Mouse (Mus musculus) forebrain, embryonic 15.5 days (tissue): ENCODE results near the gene Garem2. TPM values are rescaled to one million over a fixed set of nuclear protein-coding genes. Genes with fewer than 3 reads are reported as not detected.

Source experiments
- ATAC-seq: fragments of 200-750 bp; cut with Nextera tagmentation; replicated peaks from 2 replicates; pipeline ENCODE4 v1.8.0; 2017; ENCODE audit warnings: mild to moderate bottlenecking, moderate TSS enrichment, moderate library complexity
- H3K27ac ChIP-seq: fragments of 300-500 bp; sonication (generic); replicated peaks from 2 replicates; pipeline ENCODE4 v1.5.1; 2015; ENCODE audit warnings: mild to moderate bottlenecking, inconsistent platforms
- H3K27me3 ChIP-seq: fragments of 300-500 bp; sonication (generic); 2 replicates; pipeline ENCODE4 v1.6.1; 2015; ENCODE audit warnings: inconsistent platforms
- H3K36me3 ChIP-seq: fragments of 300-500 bp; sonication (generic); 2 replicates; pipeline ENCODE4 v1.6.1; 2015; ENCODE audit warnings: mild to moderate bottlenecking, inconsistent platforms
- H3K4me1 ChIP-seq: fragments of 300-500 bp; sonication (generic); 2 replicates; pipeline ENCODE4 v1.6.1; 2015; ENCODE audit warnings: inconsistent platforms
- H3K4me2 ChIP-seq: fragments of 300-500 bp; sonication (generic); replicated peaks from 2 replicates; pipeline ENCODE4 v1.6.1; 2015; ENCODE audit warnings: mild to moderate bottlenecking, inconsistent platforms
- H3K4me3 ChIP-seq: fragments of 300-500 bp; sonication (generic); 2 replicates; pipeline ENCODE4 v1.5.1; 2015; ENCODE audit warnings: mild to moderate bottlenecking, inconsistent platforms
- H3K9ac ChIP-seq: fragments of 300-500 bp; sonication (generic); replicated peaks from 2 replicates; pipeline ENCODE4 v1.6.1; 2015; ENCODE audit warnings: mild to moderate bottlenecking, inconsistent platforms
- H3K9me3 ChIP-seq: fragments of 300-500 bp; sonication (generic); 2 replicates; pipeline ENCODE4 v1.6.1; 2016; ENCODE audit warnings: inconsistent platforms
- WGBS: fragments of 180-500 bp; shearing (Covaris S2); methylation state at CpG from one replicate; pipeline ENCODE4 v1.1.7; 2015; ENCODE audit warnings: mixed read lengths; 5-methylcytosine and 5-hydroxymethylcytosine counted together
- polyA plus RNA-seq: library from polyadenylated mRNA; unstranded; fragments of >200 nt; fragmentation: Nextera tagmentation; extraction: Ambion mirVana; gene quantifications from 2 replicates; pipeline ENCODE4 v1.2.1, GENCODE M21; 2015

Gene Garem2
- polyA plus RNA-seq, 1 experiment from 2014 or later: 12.8 TPM

GRCm38 (mm10) chr5:30113881-30114760 is 9.2 kb downstream of the Garem2 start:
- Histone ChIP-seq H3K4me3 (peak overlapping the region; percentile 44), H3K9ac (peak overlapping the region; percentile 41), H3K4me1 (peaks cover 39% of the 10 kb centered on the region), H3K27me3 (no peaks in the 10 kb centered on the region), H3K9me3 (no peaks in the 10 kb centered on the region), H3K4me2 (peak overlapping the region; percentile 61), H3K27ac (no peak overlapping the region), H3K36me3 (peaks cover 26% of the 10 kb centered on the region)
- 4% methylated on average over 102 of the region's 103 CpGs for WGBS
- ATAC-seq: peak; percentile 91

- Histone ChIP-seq H3K27ac (no peak overlapping the region), H3K9ac (peak overlapping the region; percentile 41; the same call in 1 of the 2 replicates), H3K9me3 (no peaks in the 10 kb centered on the region), H3K36me3 (peaks cover 33% of the 10 kb centered on the region), H3K4me3 (peak overlapping the region; percentile 44), H3K27me3 (no peaks in the 10 kb centered on the region), H3K4me1 (peaks cover 35% of the 10 kb centered on the region), H3K4me2 (peak overlapping the region; percentile 61)
- ATAC-seq: no peak
- WGBS: 5% methylated on average over 28 of the region's 28 CpGs
Measured at GRCm38 (mm10) chr5:30114761-30115140, 9.8 kb downstream of the Garem2 start.

GRCm38 (mm10) chr5:30115718-30116117 is 10.8 kb downstream of the Garem2 start:
- no peak overlapping the region for H3K4me2 ChIP-seq
- no peak overlapping the region for H3K4me3 ChIP-seq
- peaks cover 25% of the 10 kb centered on the region for H3K4me1 ChIP-seq
- no peak for ATAC-seq
- 38% methylated on average over 10 of the region's 10 CpGs for WGBS
- no peak overlapping the region for H3K27ac ChIP-seq
- no peaks in the 10 kb centered on the region for H3K27me3 ChIP-seq
- peaks cover 42% of the 10 kb centered on the region for H3K36me3 ChIP-seq
- H3K9me3 ChIP-seq: no peaks in the 10 kb centered on the region
- H3K9ac ChIP-seq: no peak overlapping the region

GRCm38 (mm10) chr5:30118018-30118417 is 13.1 kb downstream of the Garem2 start:
- Histone ChIP-seq H3K36me3 (peaks cover 64% of the 10 kb centered on the region), H3K4me2 (no peak overlapping the region), H3K9me3 (no peaks in the 10 kb centered on the region), H3K4me3 (no peak overlapping the region), H3K4me1 (peaks cover 15% of the 10 kb centered on the region), H3K27me3 (no peaks in the 10 kb centered on the region), H3K9ac (no peak overlapping the region), H3K27ac (no peak overlapping the region)
- no peak for ATAC-seq
- 82% methylated on average over 1 of the region's 1 CpGs for WGBS

- ATAC-seq: no peak
- Histone ChIP-seq H3K27me3 (no peaks in the 10 kb centered on the region), H3K36me3 (peaks cover 71% of the 10 kb centered on the region), H3K4me1 (peaks cover 8% of the 10 kb centered on the region), H3K4me2 (no peak overlapping the region), H3K9me3 (no peaks in the 10 kb centered on the region), H3K9ac (no peak overlapping the region), H3K4me3 (no peak overlapping the region), H3K27ac (no peak overlapping the region)
- WGBS: 86% methylated on average over 6 of the region's 6 CpGs
Measured at GRCm38 (mm10) chr5:30119163-30119562, 14.2 kb downstream of the Garem2 start.

- Histone ChIP-seq H3K27me3 (no peaks in the 10 kb centered on the region), H3K36me3 (peaks cover 80% of the 10 kb centered on the region), H3K4me2 (no peak overlapping the region), H3K9me3 (no peaks in the 10 kb centered on the region), H3K4me1 (no peaks in the 10 kb centered on the region; the same call in 1 of the 2 replicates), H3K27ac (no peak overlapping the region), H3K9ac (no peak overlapping the region), H3K4me3 (no peak overlapping the region)
- 84% methylated on average over 7 of the region's 7 CpGs for WGBS
- ATAC-seq: no peak
Measured at GRCm38 (mm10) chr5:30120106-30120505, 15.1 kb downstream of the Garem2 start.

GRCm38 (mm10) chr5:30122481-30122880 is 17.5 kb downstream of the Garem2 start:
- WGBS: 91% methylated on average over 6 of the region's 6 CpGs
- Histone ChIP-seq H3K4me3 (no peak overlapping the region), H3K4me1 (no peaks in the 10 kb centered on the region), H3K27ac (no peak overlapping the region), H3K9ac (no peak overlapping the region), H3K36me3 (peaks cover 80% of the 10 kb centered on the region), H3K9me3 (no peaks in the 10 kb centered on the region), H3K27me3 (no peaks in the 10 kb centered on the region), H3K4me2 (no peak overlapping the region)
- no peak for ATAC-seq

- Histone ChIP-seq H3K4me3 (no peak overlapping the region), H3K36me3 (peaks cover 73% of the 10 kb centered on the region), H3K9ac (no peak overlapping the region), H3K27me3 (no peaks in the 10 kb centered on the region), H3K9me3 (no peaks in the 10 kb centered on the region), H3K27ac (no peak overlapping the region), H3K4me2 (no peak overlapping the region), H3K4me1 (no peaks in the 10 kb centered on the region)
- 40% methylated on average over 5 of the region's 5 CpGs for WGBS
- ATAC-seq: no peak
Measured at GRCm38 (mm10) chr5:30125587-30125986, 20.6 kb downstream of the Garem2 start.

- Histone ChIP-seq H3K4me1 (no peaks in the 10 kb centered on the region), H3K4me2 (no peak overlapping the region), H3K27ac (no peak overlapping the region), H3K9me3 (no peaks in the 10 kb centered on the region), H3K4me3 (no peak overlapping the region), H3K27me3 (no peaks in the 10 kb centered on the region), H3K36me3 (peaks cover 67% of the 10 kb centered on the region), H3K9ac (no peak overlapping the region)
- WGBS: 88% methylated on average over 7 of the region's 7 CpGs
- ATAC-seq: no peak
Measured at GRCm38 (mm10) chr5:30126756-30127155, 21.8 kb downstream of the Garem2 start.

GRCm38 (mm10) chr5:30127921-30128597 is 23.1 kb downstream of the Garem2 start:
- Histone ChIP-seq H3K4me2 (no peak overlapping the region), H3K4me1 (no peaks in the 10 kb centered on the region), H3K4me3 (no peak overlapping the region), H3K9ac (no peak overlapping the region), H3K27me3 (no peaks in the 10 kb centered on the region), H3K27ac (no peak overlapping the region), H3K9me3 (no peaks in the 10 kb centered on the region), H3K36me3 (peaks cover 69% of the 10 kb centered on the region)
- ATAC-seq: no peak
- 92% methylated on average over 13 of the region's 13 CpGs for WGBS

GRCm38 (mm10) chr5:30128680-30129079 is 23.7 kb downstream of the Garem2 start:
- Histone ChIP-seq H3K9ac (no peak overlapping the region), H3K36me3 (peaks cover 70% of the 10 kb centered on the region), H3K4me3 (no peak overlapping the region), H3K4me1 (no peaks in the 10 kb centered on the region), H3K4me2 (no peak overlapping the region), H3K27me3 (no peaks in the 10 kb centered on the region), H3K27ac (no peak overlapping the region), H3K9me3 (no peaks in the 10 kb centered on the region)
- WGBS: 87% methylated on average over 6 of the region's 6 CpGs
- no peak for ATAC-seq

- no peak overlapping the region for H3K4me2 ChIP-seq
- no peaks in the 10 kb centered on the region for H3K4me1 ChIP-seq
- H3K9me3 ChIP-seq: no peaks in the 10 kb centered on the region
- WGBS: 91% methylated on average over 4 of the region's 4 CpGs
- H3K4me3 ChIP-seq: no peak overlapping the region
- ATAC-seq: no peak
- H3K27me3 ChIP-seq: no peaks in the 10 kb centered on the region
- no peak overlapping the region for H3K27ac ChIP-seq
- H3K36me3 ChIP-seq: peaks cover 72% of the 10 kb centered on the region
- no peak overlapping the region for H3K9ac ChIP-seq
Measured at GRCm38 (mm10) chr5:30131246-30131645, 26.3 kb downstream of the Garem2 start.
